Mouse (Mus musculus): Measurements from ENCODE around the gene Adarb1.

GRCm38 (mm10) chr10:77258704-77259621, 159.1 kb downstream of the Adarb1 start, which contains the start of gene Pofut2:
- TF ChIP-seq CTCF (IDR thresholded peaks at IDR 0.05), result peak; percentile 60
- TF ChIP-seq EP300 (IDR thresholded peaks at IDR 0.05), result no peak

Data from lung, postnatal 0 days (tissue).